In the genomic region with DNA sequence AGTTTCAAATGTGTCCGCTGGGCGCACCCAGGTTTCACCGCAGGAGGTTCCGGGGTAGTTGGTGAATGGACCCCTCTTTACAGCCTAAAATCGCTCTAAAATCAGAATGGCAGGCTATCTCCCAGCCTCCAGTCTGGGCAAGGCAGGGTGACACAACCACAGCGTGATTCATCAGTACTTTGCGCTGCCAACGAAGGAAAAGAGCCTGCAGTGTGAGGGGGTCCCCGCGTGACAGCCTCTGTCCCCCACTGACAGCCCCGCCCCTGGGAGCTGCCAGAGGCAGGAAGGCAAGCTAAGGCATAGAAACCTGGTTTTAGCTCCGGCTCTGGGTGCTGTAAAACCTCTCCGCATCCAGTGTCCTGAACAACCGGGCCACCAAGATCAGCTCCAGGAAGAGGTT, we compare ENCODE assay signal across 8 mouse cellular contexts. TPM values are rescaled to one million over a fixed set of nuclear protein-coding genes. Genes with fewer than 3 reads are reported as not detected.
DNase-seq lines count a peak whose midpoint lies in the region; ATAC-seq and TF ChIP-seq lines count a peak whose summit lies in the region.

No protein-coding gene starts in this region.

- peak overlapping the region; percentile 38; the same call in 1 of the 2 replicates for H3K9ac ChIP-seq in CH12.LX (ENCODE audit: insufficient read depth, low read depth)
- H3K9ac ChIP-seq in forebrain, embryonic 11.5 days (ENCODE audit: low read length) = peak overlapping the region; percentile 51; the same call in 1 of the 2 replicates
- H3K9ac ChIP-seq in intestine, embryonic 16.5 days (ENCODE audit: low read depth, low read length) = peak overlapping the region; percentile 65

- in situ Hi-C loops in CH12.LX (cut with MboI; ENCODE audit: low pct_ligation_motif_present, low pct_unique_long_range_greater_than_20kb, low sequenced_read_pairs) = no loop called here

- peak; percentile 58 to 62 for DNase-seq in B cell, adult 2 months
- DNase-seq in CH12.LX (ENCODE audit: extremely low read depth) = no peak
- DNase-seq in forebrain, embryonic 11.5 days (ENCODE audit: low spot score) = peak; percentile 64
- DNase-seq in midbrain, embryonic 10.5 days (ENCODE audit: low spot score) = no peak
- peak; percentile 81 for DNase-seq in thymus, adult 2 months
- DNase-seq in gastrocnemius, adult 18-20 months (ENCODE audit: low spot score) = no peak
- DNase-seq in gastrocnemius, postnatal 10 days = no peak

- dilution Hi-C loops in CH12.LX (cut with MboI; ENCODE audit: extremely low pct_ligation_motif_present, extremely low pct_unique_long_range_greater_than_20kb, low sequenced_read_pairs) = no loop called here

- H3K9me3 ChIP-seq in CH12.LX (replicated peaks; ENCODE audit: low read length) = no peaks in the 10 kb centered on the region
- H3K9me3 ChIP-seq in forebrain, embryonic 11.5 days (ENCODE audit: control insufficient read depth, low read length) = no peaks in the 10 kb centered on the region
- no peaks in the 10 kb centered on the region for H3K9me3 ChIP-seq in intestine, embryonic 16.5 days (ENCODE audit: control insufficient read depth, low read length)
- no peaks in the 10 kb centered on the region for H3K9me3 ChIP-seq in midbrain, embryonic 10.5 days (replicated peaks)

- no peaks in the 10 kb centered on the region for H3K36me3 ChIP-seq in CH12.LX (replicated peaks in 1 of 2; ENCODE audit: control insufficient read depth in 1 of 2, insufficient read depth in 1 of 2, low read length in 1 of 2)
- no peaks in the 10 kb centered on the region for H3K36me3 ChIP-seq in forebrain, embryonic 11.5 days (ENCODE audit: control insufficient read depth, insufficient read depth, low read length)
- H3K36me3 ChIP-seq in intestine, embryonic 16.5 days (ENCODE audit: control insufficient read depth, insufficient read depth, low read length) = no peaks in the 10 kb centered on the region
- no peaks in the 10 kb centered on the region for H3K36me3 ChIP-seq in midbrain, embryonic 10.5 days
- H3K36me3 ChIP-seq in thymus, adult 2 months (ENCODE audit: control insufficient read depth, insufficient read depth, low read length) = peaks cover 6% of the 10 kb centered on the region; the same call in 1 of the 2 replicates

- H3K27ac ChIP-seq in CH12.LX (ENCODE audit: insufficient read depth, low read depth) = no peak overlapping the region
- no peak overlapping the region for H3K27ac ChIP-seq in forebrain, embryonic 11.5 days (ENCODE audit: low read depth, low read length)
- H3K27ac ChIP-seq in intestine, embryonic 16.5 days (ENCODE audit: low read length) = no peak overlapping the region
- H3K27ac ChIP-seq in midbrain, embryonic 10.5 days (replicated peaks) = peak overlapping the region; percentile 83
- peak overlapping the region; percentile 98 for H3K27ac ChIP-seq in thymus, adult 2 months (ENCODE audit: control insufficient read depth, insufficient read depth, low read length)

- no peak for TF ChIP-seq POLR2A in CH12.LX (IDR thresholded peaks at IDR 0.05; ENCODE audit: low read depth, low read length)
- 0 out of 2 replicates have a peak, but pooled peaks have one; percentile 46 for TF ChIP-seq POLR2A in thymus, adult 2 months (IDR thresholded peaks at IDR 0.05; ENCODE audit: control insufficient read depth, extremely low read depth, insufficient read depth, low read length, poor library complexity)

- peak overlapping the region; percentile 83 for H3K4me2 ChIP-seq in CH12.LX (ENCODE audit: insufficient read depth, low read depth, poor library complexity, severe bottlenecking)
- H3K4me2 ChIP-seq in forebrain, embryonic 11.5 days (ENCODE audit: low read depth, low read length, severe bottlenecking) = peak overlapping the region; percentile 99
- H3K4me2 ChIP-seq in intestine, embryonic 16.5 days (ENCODE audit: low read depth, low read length) = peak overlapping the region; percentile 100

- TF ChIP-seq CTCF in CH12.LX (conservative IDR thresholded peaks at IDR 0.05 in 1 of 2, IDR thresholded peaks at IDR 0.05 in 1 of 2; ENCODE audit: low read depth in 2 of 2, low read length in 2 of 2) = no peak
- TF ChIP-seq CTCF in thymus, adult 2 months (IDR thresholded peaks at IDR 0.05; ENCODE audit: borderline replicate concordance, control insufficient read depth, extremely low read depth, insufficient read depth, low read length, poor library complexity) = no peak

- 8% methylated on average over 14 of the region's 14 CpGs for WGBS in forebrain, embryonic 11.5 days
- 8% methylated on average over 14 of the region's 14 CpGs for WGBS in intestine, embryonic 16.5 days
- 5% methylated on average over 14 of the region's 14 CpGs for WGBS in midbrain, embryonic 10.5 days
- WGBS in thymus, adult 2 months = under 1% methylated on average over 14 of the region's 14 CpGs

- H3K4me1 ChIP-seq in CH12.LX (ENCODE audit: control insufficient read depth in 1 of 2, insufficient read depth in 2 of 2) = peaks cover 8 to 23% of the 10 kb centered on the region in 2 experiments
- peaks cover 28% of the 10 kb centered on the region; the same call in 1 of the 2 replicates for H3K4me1 ChIP-seq in forebrain, embryonic 11.5 days (replicated peaks; ENCODE audit: control insufficient read depth, insufficient read depth, low read length)
- H3K4me1 ChIP-seq in intestine, embryonic 16.5 days (ENCODE audit: control insufficient read depth, insufficient read depth, low read length) = peaks cover 17% of the 10 kb centered on the region
- H3K4me1 ChIP-seq in midbrain, embryonic 10.5 days = peaks cover 57% of the 10 kb centered on the region
- H3K4me1 ChIP-seq in thymus, adult 2 months (replicated peaks; ENCODE audit: control insufficient read depth, insufficient read depth, low read length) = peaks cover 65% of the 10 kb centered on the region

- 0 out of 2 replicates have a peak, but pooled peaks have one; percentile 9 for TF ChIP-seq EP300 in CH12.LX (IDR thresholded peaks at IDR 0.05; ENCODE audit: low read length)

- no peak for ATAC-seq in forebrain, embryonic 11.5 days (replicated peaks; ENCODE audit: low FRiP score)
- no peak; the same call in 1 of the 2 replicates for ATAC-seq in intestine, embryonic 16.5 days

- no peaks in the 10 kb centered on the region for H3K79me2 ChIP-seq in CH12.LX (replicated peaks; ENCODE audit: control insufficient read depth, extremely low read depth, insufficient read depth, poor library complexity, severe bottlenecking)

- H3K4me3 ChIP-seq in CH12.LX (replicated peaks in 1 of 3; ENCODE audit: low read depth in 2 of 3, low read length in 2 of 3, poor library complexity in 1 of 3) = peak overlapping the region; percentile 44 to 68 (median 52)
- peak overlapping the region; percentile 37 for H3K4me3 ChIP-seq in forebrain, embryonic 11.5 days (ENCODE audit: low read depth, low read length)
- peak overlapping the region; percentile 59 for H3K4me3 ChIP-seq in intestine, embryonic 16.5 days (ENCODE audit: low read length)
- peak overlapping the region; percentile 68 for H3K4me3 ChIP-seq in midbrain, embryonic 10.5 days
- peak overlapping the region; percentile 59 for H3K4me3 ChIP-seq in thymus, adult 2 months (ENCODE audit: control insufficient read depth, insufficient read depth, low read length)

- H3K27me3 ChIP-seq in CH12.LX (replicated peaks) = peaks cover 9% of the 10 kb centered on the region
- H3K27me3 ChIP-seq in forebrain, embryonic 11.5 days (ENCODE audit: control insufficient read depth, insufficient read depth, low read length) = peaks cover 47% of the 10 kb centered on the region
- peaks cover 11% of the 10 kb centered on the region for H3K27me3 ChIP-seq in intestine, embryonic 16.5 days (replicated peaks; ENCODE audit: control insufficient read depth, insufficient read depth, low read length)
- peaks cover 81% of the 10 kb centered on the region for H3K27me3 ChIP-seq in midbrain, embryonic 10.5 days (ENCODE audit: low read depth, poor library complexity, severe bottlenecking)
- H3K27me3 ChIP-seq in thymus, adult 2 months (ENCODE audit: control insufficient read depth, insufficient read depth, low read length) = no peaks in the 10 kb centered on the region

- TF ChIP-seq RAD21 in CH12.LX (IDR thresholded peaks at IDR 0.05; ENCODE audit: low read depth, low read length) = no peak

TF ChIP-seq in CH12.LX, 34 proteins besides CTCF, POLR2A, EP300 and RAD21:
- TF ChIP-seq ZMIZ1 (IDR thresholded peaks at IDR 0.05; ENCODE audit: low read depth, low read length) = no peak
- TF ChIP-seq MEF2A (IDR thresholded peaks at IDR 0.05; ENCODE audit: borderline replicate concordance, low read depth, low read length) = peak; percentile 3; the same call in 1 of the 2 replicates
- TF ChIP-seq JUN (IDR thresholded peaks at IDR 0.05; ENCODE audit: insufficient read depth, low read depth, low read length) = no peak
- no peak for TF ChIP-seq MAZ (IDR thresholded peaks at IDR 0.05; ENCODE audit: low read depth, low read length)
- no peak for TF ChIP-seq PAX5 (IDR thresholded peaks at IDR 0.05; ENCODE audit: low read length)

RNA-seq across cellular contexts. Expression of gene Cd247, which starts 56.9 kb away (rescaled TPM):
- total RNA-seq in CH12.LX (2012; rRNA removed) = 2.0 and 2.2 TPM in 2 replicates
- not detected in 2 replicates for total RNA-seq in CH12.LX (2014; rRNA removed)
- polyA plus RNA-seq in CH12.LX (2012; ENCODE audit: insufficient read length, low read depth) = 1.3 and 2.3 TPM in 2 replicates
- 1.7 and 2.5 TPM in 2 replicates for polyA plus RNA-seq in forebrain, embryonic 11.5 days (2014; fragmentation: Nextera tagmentation; extraction: Ambion mirVana)
- polyA plus RNA-seq in intestine, embryonic 16.5 days (2015; fragmentation: Nextera tagmentation; extraction: Ambion mirVana) = 0.21 and 0.51 TPM in 2 replicates
- polyA plus RNA-seq in midbrain, embryonic 10.5 days (2016; fragmentation: Nextera tagmentation; extraction: Ambion mirVana) = 1.6 and 2.7 TPM in 2 replicates
- polyA plus RNA-seq in thymus, adult 2 months (2012; rRNA removed) = 559 and 663 TPM in 2 replicates
- total RNA-seq in gastrocnemius, adult 18-20 months (2021) = under 1 TPM; 0.23 to 0.26 TPM
- 1 to 10 TPM; 1.6 to 1.9 TPM for total RNA-seq in gastrocnemius, postnatal 10 days (2021)

Comparison
In these comparisons a context has a peak if more than half of its experiments do, and no peak if none do; other contexts are left out.
1. DNase-seq: peak in B cell, adult 2 months (2 of 2), forebrain, embryonic 11.5 days (single experiment) and thymus, adult 2 months (single experiment); none in CH12.LX (single experiment), midbrain, embryonic 10.5 days (single experiment), gastrocnemius, adult 18-20 months (single experiment) and gastrocnemius, postnatal 10 days (single experiment).
2. H3K27ac ChIP-seq: peak in midbrain, embryonic 10.5 days (single experiment) and thymus, adult 2 months (single experiment); none in CH12.LX (single experiment), forebrain, embryonic 11.5 days (single experiment) and intestine, embryonic 16.5 days (single experiment).
3. RNA of gene Cd247, which starts 56.9 kb away (polyA plus RNA-seq): 559 to 663 TPM in thymus, adult 2 months; 1.7 to 2.5 TPM in forebrain, embryonic 11.5 days, 1.6 to 2.7 TPM in midbrain, embryonic 10.5 days, 1.3 to 2.3 TPM in CH12.LX and 0.21 to 0.51 TPM in intestine, embryonic 16.5 days; every median in the first group is over 100 times any median in the second.
4. Peak in every context shown above with its lines, with median percentiles within 50 percentile points of each other: H3K4me2 ChIP-seq, H3K4me3 ChIP-seq and H3K9ac ChIP-seq.